Mouse (Mus musculus): Measurements from ENCODE around the gene Fbxw19.
"Not testable (repeated sequence)": the region's sequence is repeated elsewhere in the genome, so short reads cannot be mapped to it uniquely, and the experiment has no call there.

Gene Fbxw19

DNA sequence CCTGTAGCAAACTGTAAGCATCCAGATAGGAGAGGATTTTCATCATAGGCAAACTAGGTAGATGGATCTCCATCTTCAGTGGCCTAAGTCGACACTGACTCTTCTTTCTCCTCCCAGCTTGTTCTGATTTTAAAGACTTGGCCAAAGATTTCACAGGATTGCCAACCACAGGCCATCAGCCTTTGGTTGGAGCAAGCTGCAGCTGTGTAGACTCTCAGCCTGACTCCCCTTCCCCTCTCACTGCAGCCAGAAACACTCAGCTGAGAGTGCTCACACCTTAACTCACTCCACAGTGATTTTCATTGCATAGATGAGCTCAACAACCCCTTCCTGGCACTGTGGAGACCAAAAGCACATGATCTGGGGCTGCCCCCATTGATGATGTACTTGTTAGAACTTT lies at the start of gene Fbxw19:
TSS of gene Fbxw19 (minus strand) at position 101 of the 400 bp plus-strand sequence.
- DNase-seq (ENCODE audit: low read depth, low spot score): not testable (repeated sequence)

DNA sequence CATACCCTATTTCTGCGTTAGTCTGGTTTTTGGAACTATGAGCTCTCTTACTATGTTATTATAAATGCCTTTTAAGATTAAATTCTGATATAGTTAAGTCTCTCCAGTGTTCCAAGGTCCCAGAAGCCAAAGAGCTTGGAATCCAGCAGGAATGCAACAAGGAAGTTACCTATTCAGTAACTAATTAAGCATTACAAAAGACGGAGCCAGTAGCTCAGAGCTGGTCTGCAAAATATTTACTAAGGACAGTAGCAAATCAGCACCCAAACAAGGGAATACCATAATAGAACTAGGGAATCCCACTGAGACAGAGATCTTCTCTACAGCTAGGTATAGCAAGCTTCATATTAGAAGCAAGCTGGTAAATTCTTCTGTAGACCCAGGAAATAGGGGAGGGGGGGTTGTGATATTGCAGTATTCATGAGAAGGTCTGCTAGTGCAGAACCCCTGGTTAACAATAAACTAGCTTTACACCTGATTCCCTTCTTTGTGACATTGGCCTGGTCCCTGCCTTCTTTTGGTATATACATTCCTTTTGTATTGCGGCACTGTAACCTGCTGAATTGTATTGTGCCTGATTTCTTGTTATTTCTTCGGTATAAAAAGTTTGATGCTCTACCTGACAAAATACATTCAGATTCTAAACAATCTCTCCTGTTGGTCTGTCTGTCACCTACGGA lies 27.9 kb upstream of the Fbxw19 start:
- DNase-seq (ENCODE audit: low read depth, low spot score): no peak

DNA sequence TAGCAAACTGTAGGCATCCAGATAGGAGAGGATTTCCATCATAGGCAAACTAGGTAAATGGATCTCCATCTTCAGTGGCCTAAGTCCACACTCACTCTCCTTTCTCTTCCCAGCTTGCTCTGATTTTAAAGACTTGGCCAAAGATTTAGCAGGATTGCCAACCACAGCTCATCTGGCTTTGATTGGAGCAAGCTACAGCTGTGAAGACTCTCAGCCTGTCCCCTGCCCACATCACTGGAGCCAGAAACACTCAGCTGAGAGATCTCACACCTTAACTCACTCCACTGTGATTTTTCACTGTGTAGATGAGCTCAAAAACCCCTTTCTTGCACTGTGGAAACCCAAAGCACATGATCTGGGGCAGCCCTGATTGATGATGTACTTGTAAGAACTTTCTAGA lies 46.6 kb downstream of the Fbxw19 start, which contains the start of gene Fbxw16:
TSS of gene Fbxw16 (minus strand) at position 101 of the 400 bp plus-strand sequence.
- DNase-seq (ENCODE audit: low read depth, low spot score): no peak

DNA sequence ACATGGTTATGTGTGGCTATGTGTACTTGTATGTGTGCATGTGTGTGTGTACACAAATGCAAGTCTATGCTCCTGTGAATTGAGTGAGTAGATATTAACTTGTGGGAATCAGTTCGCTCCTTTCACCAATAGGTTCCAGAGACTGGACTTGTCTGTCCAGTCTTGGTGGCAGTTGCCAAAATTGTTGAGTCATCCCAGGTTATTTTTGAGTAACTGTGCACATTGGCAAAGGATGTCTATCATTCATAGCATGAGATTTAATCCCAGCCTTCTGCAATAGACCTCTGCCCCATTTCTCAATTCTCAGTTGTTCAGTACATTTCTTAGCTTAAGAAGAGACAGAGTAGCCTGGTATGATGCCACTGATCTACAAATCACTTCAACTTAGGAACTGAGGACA lies 62.7 kb downstream of the Fbxw19 start:
- no peak for DNase-seq (ENCODE audit: low read depth, low spot score)

Data from 3T3-L1 (cell line).